Mouse (Mus musculus): ENCODE measurements at regions not wholly inside any gene's neighbourhood (a gene's known extent, or its start where the extent isn't known, plus 50 kb on each side); places are given as distances from the start of the nearest gene placed in this dataset.

GRCm38 (mm10) chr12:25792571-25793075 lies 622.4 kb downstream of the Rnf144a start:
- dilution Hi-C loops (cut with MboI; ENCODE audit: extremely low pct_ligation_motif_present, extremely low pct_unique_long_range_greater_than_20kb, low sequenced_read_pairs) (no loop called here), in situ Hi-C loops (cut with MboI; ENCODE audit: low pct_ligation_motif_present, low pct_unique_long_range_greater_than_20kb, low sequenced_read_pairs) (no loop called here)
- H3K9me3 ChIP-seq (replicated peaks; ENCODE audit: low read length) = no peaks in the 10 kb centered on the region
- H3K36me3 ChIP-seq (replicated peaks in 1 of 2; ENCODE audit: control insufficient read depth in 1 of 2, insufficient read depth in 1 of 2, low read length in 1 of 2) = no peaks in the 10 kb centered on the region
- no peaks in the 10 kb centered on the region for H3K79me2 ChIP-seq (replicated peaks; ENCODE audit: control insufficient read depth, extremely low read depth, insufficient read depth, poor library complexity, severe bottlenecking)
- H3K27ac ChIP-seq (ENCODE audit: insufficient read depth, low read depth) = no peak overlapping the region
- H3K4me1 ChIP-seq (ENCODE audit: control insufficient read depth in 1 of 2, insufficient read depth in 2 of 2) = no peaks in the 10 kb centered on the region
- DNase-seq (ENCODE audit: extremely low read depth) = no peak
- H3K27me3 ChIP-seq (replicated peaks) = no peaks in the 10 kb centered on the region
- TF ChIP-seq ETS1 (conservative IDR thresholded peaks at IDR 0.05; ENCODE audit: low read depth, low read length) (no peak), MEF2A (IDR thresholded peaks at IDR 0.05; ENCODE audit: borderline replicate concordance, low read depth, low read length) (no peak), TBP (conservative IDR thresholded peaks at IDR 0.05; ENCODE audit: low read depth, low read length) (no peak), ZC3H11A (IDR thresholded peaks at IDR 0.05; ENCODE audit: low read depth, low read length) (no peak), USF2 (conservative IDR thresholded peaks at IDR 0.05; ENCODE audit: low read depth, low read length) (no peak), EP300 (IDR thresholded peaks at IDR 0.05; ENCODE audit: low read length) (no peak), JUN (IDR thresholded peaks at IDR 0.05; ENCODE audit: insufficient read depth, low read depth, low read length) (no peak), ZMIZ1 (IDR thresholded peaks at IDR 0.05; ENCODE audit: low read depth, low read length) (no peak), ELF1 (IDR thresholded peaks at IDR 0.05; ENCODE audit: low read depth, low read length) (no peak), CHD2 (IDR thresholded peaks at IDR 0.05; ENCODE audit: low read length) (no peak), GABPA (IDR thresholded peaks at IDR 0.05; ENCODE audit: insufficient replicate concordance, low read depth, low read length) (no peak), E2F4 (IDR thresholded peaks at IDR 0.05; ENCODE audit: insufficient replicate concordance, low read depth, low read length) (no peak), CHD1 (IDR thresholded peaks at IDR 0.05; ENCODE audit: low read depth, low read length) (no peak), PAX5 (IDR thresholded peaks at IDR 0.05; ENCODE audit: low read length) (no peak), MAX (IDR thresholded peaks at IDR 0.05; ENCODE audit: low read length) (no peak), USF1 (IDR thresholded peaks at IDR 0.05; ENCODE audit: low read depth, low read length) (no peak)
- H3K4me3 ChIP-seq (replicated peaks in 1 of 3; ENCODE audit: low read depth in 2 of 3, low read length in 2 of 3, poor library complexity in 1 of 3) = no peak overlapping the region
- no peak overlapping the region for H3K9ac ChIP-seq (ENCODE audit: insufficient read depth, low read depth)
- no peak overlapping the region for H3K4me2 ChIP-seq (ENCODE audit: insufficient read depth, low read depth, poor library complexity, severe bottlenecking)

- Histone ChIP-seq H3K9me3 (replicated peaks; ENCODE audit: low read length) (no peaks in the 10 kb centered on the region), H3K27me3 (replicated peaks) (no peaks in the 10 kb centered on the region), H3K36me3 (replicated peaks in 1 of 2; ENCODE audit: control insufficient read depth in 1 of 2, insufficient read depth in 1 of 2, low read length in 1 of 2) (no peaks in the 10 kb centered on the region), H3K79me2 (replicated peaks; ENCODE audit: control insufficient read depth, extremely low read depth, insufficient read depth, poor library complexity, severe bottlenecking) (no peaks in the 10 kb centered on the region), H3K9ac (ENCODE audit: insufficient read depth, low read depth) (no peak overlapping the region), H3K4me3 (replicated peaks in 1 of 3; ENCODE audit: low read depth in 2 of 3, low read length in 2 of 3, poor library complexity in 1 of 3) (no peak overlapping the region), H3K4me1 (ENCODE audit: control insufficient read depth in 1 of 2, insufficient read depth in 2 of 2) (no peaks in the 10 kb centered on the region; a peak in 1 of 4 replicates), H3K27ac (ENCODE audit: insufficient read depth, low read depth) (no peak overlapping the region), H3K4me2 (ENCODE audit: insufficient read depth, low read depth, poor library complexity, severe bottlenecking) (no peak overlapping the region)
- dilution Hi-C loops (cut with MboI; ENCODE audit: extremely low pct_ligation_motif_present, extremely low pct_unique_long_range_greater_than_20kb, low sequenced_read_pairs) = no loop called here
- in situ Hi-C loops (cut with MboI; ENCODE audit: low pct_ligation_motif_present, low pct_unique_long_range_greater_than_20kb, low sequenced_read_pairs) = no loop called here
- no peak for DNase-seq (ENCODE audit: extremely low read depth)
- TF ChIP-seq TCF12 (IDR thresholded peaks at IDR 0.05; ENCODE audit: low read depth, low read length) = no peak
Measured at GRCm38 (mm10) chr12:25790956-25791355, 624.1 kb downstream of the Rnf144a start.
